Mouse (Mus musculus): ENCODE results near the gene Vrk1. TPM values are rescaled to one million over a fixed set of nuclear protein-coding genes. Genes with fewer than 3 reads are reported as not detected.

Gene Vrk1
- total and polyA plus RNA-seq, 3 experiments: 55.2 to 124 (median 69.1) TPM

DNA sequence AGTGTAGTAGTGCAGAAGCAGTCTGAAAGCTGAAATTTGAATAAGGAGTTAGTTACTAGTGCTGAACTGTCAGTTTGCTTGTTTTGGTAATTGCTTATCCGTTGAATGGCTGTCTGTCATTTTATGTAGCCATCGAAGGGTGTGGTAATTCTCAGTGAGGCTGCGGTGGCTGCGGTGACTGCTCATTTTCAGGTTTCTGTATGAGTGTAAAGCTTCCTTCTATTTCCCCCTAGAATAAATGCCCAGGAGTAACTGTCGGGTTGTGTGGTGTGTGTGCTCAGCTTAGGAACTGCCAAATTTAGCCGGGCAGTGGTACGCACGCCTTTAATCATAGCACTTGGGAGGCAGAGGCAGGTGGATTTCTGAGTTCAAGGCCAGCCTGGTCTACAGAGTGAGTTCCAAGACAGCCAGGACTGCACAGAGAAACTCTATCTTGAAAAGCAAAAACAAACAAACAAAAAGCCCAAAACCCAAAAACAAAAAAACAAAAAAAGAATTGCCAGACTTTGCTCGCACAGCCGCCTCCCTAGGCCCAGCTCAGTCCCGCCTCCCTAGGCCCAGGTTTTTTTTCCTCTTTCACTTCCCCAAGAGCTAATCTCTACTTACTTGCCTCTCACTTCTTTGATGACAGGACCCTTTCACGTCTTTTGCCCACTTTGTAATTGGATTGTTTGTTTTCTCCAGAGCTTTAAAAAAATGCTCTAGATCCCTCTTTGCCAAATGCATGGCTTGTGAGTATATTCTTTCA lies 6.4 kb downstream of the Vrk1 start:
- H3K27me3 ChIP-seq (replicated peaks): no peaks in the 10 kb centered on the region
- dilution Hi-C loops (cut with MboI; ENCODE audit: extremely low pct_ligation_motif_present, extremely low pct_unique_long_range_greater_than_20kb, low sequenced_read_pairs): no loop called here
- no peak overlapping the region for H3K9ac ChIP-seq (ENCODE audit: insufficient read depth, low read depth)
- in situ Hi-C loops (cut with MboI; ENCODE audit: low pct_ligation_motif_present, low pct_unique_long_range_greater_than_20kb, low sequenced_read_pairs): no loop called here
- no peak overlapping the region for H3K4me3 ChIP-seq (replicated peaks in 1 of 3; ENCODE audit: low read depth in 2 of 3, low read length in 2 of 3, poor library complexity in 1 of 3)
- peaks cover 20% of the 10 kb centered on the region for H3K79me2 ChIP-seq (replicated peaks; ENCODE audit: control insufficient read depth, extremely low read depth, insufficient read depth, poor library complexity, severe bottlenecking)
- no peak for TF ChIP-seq CTCF (conservative IDR thresholded peaks at IDR 0.05 in 1 of 2, IDR thresholded peaks at IDR 0.05 in 1 of 2; ENCODE audit: low read depth in 2 of 2, low read length in 2 of 2)
- TF ChIP-seq ZC3H11A (IDR thresholded peaks at IDR 0.05; ENCODE audit: low read depth, low read length): no peak
- peak; percentile 94 for TF ChIP-seq EP300 (IDR thresholded peaks at IDR 0.05; ENCODE audit: low read length)
- peak; percentile 49; the same call in 1 of the 2 replicates for TF ChIP-seq MYC (IDR thresholded peaks at IDR 0.05; ENCODE audit: low read depth, low read length)
- TF ChIP-seq ZKSCAN1 (IDR thresholded peaks at IDR 0.05; ENCODE audit: borderline replicate concordance, low read depth, low read length): no peak
- TF ChIP-seq MAZ (IDR thresholded peaks at IDR 0.05; ENCODE audit: low read depth, low read length): peak; percentile 56; the same call in 1 of the 2 replicates
- no peak for TF ChIP-seq RAD21 (IDR thresholded peaks at IDR 0.05; ENCODE audit: low read depth, low read length)
- TF ChIP-seq ELF1 (IDR thresholded peaks at IDR 0.05; ENCODE audit: low read depth, low read length): peak; percentile 24; the same call in 1 of the 2 replicates
- TF ChIP-seq GABPA (IDR thresholded peaks at IDR 0.05; ENCODE audit: insufficient replicate concordance, low read depth, low read length): no peak
- no peak; the same call in 1 of the 2 replicates for TF ChIP-seq CHD2 (IDR thresholded peaks at IDR 0.05; ENCODE audit: low read length)
- peak; percentile 65 for TF ChIP-seq MXI1 (IDR thresholded peaks at IDR 0.05; ENCODE audit: low read depth, low read length)
- TF ChIP-seq IRF4 (IDR thresholded peaks at IDR 0.05; ENCODE audit: low read depth, low read length): peak; percentile 96
- peak; percentile 34; the same call in 1 of the 2 replicates for TF ChIP-seq MAX (IDR thresholded peaks at IDR 0.05; ENCODE audit: low read length)
- no peak for TF ChIP-seq CHD1 (IDR thresholded peaks at IDR 0.05; ENCODE audit: low read depth, low read length)
- TF ChIP-seq NELFE (IDR thresholded peaks at IDR 0.05; ENCODE audit: low read depth, low read length): no peak
- peak; percentile 14; the same call in 1 of the 2 replicates for TF ChIP-seq POLR2A (IDR thresholded peaks at IDR 0.05; ENCODE audit: low read depth, low read length)
- no peak for TF ChIP-seq USF1 (IDR thresholded peaks at IDR 0.05; ENCODE audit: low read depth, low read length)
- TF ChIP-seq KAT2A (IDR thresholded peaks at IDR 0.05; ENCODE audit: insufficient replicate concordance, low read length): no peak
- TF ChIP-seq MEF2A (IDR thresholded peaks at IDR 0.05; ENCODE audit: borderline replicate concordance, low read depth, low read length): peak; percentile 96
- TF ChIP-seq ZNF384 (IDR thresholded peaks at IDR 0.05; ENCODE audit: low read depth, low read length): peak; percentile 90
- peak; percentile 85 for TF ChIP-seq BHLHE40 (IDR thresholded peaks at IDR 0.05; ENCODE audit: low read depth, low read length)
- peak; percentile 83 for TF ChIP-seq MAFK (IDR thresholded peaks at IDR 0.05; ENCODE audit: insufficient replicate concordance, low read length)
- TF ChIP-seq RCOR1 (conservative IDR thresholded peaks at IDR 0.05; ENCODE audit: low read depth, low read length): 0 out of 2 replicates have a peak, but pooled peaks have one; percentile 47
- no peak for TF ChIP-seq PAX5 (IDR thresholded peaks at IDR 0.05; ENCODE audit: low read length)
- no peak; the same call in 1 of the 2 replicates for TF ChIP-seq SMC3 (IDR thresholded peaks at IDR 0.05; ENCODE audit: low read depth, low read length)
- TF ChIP-seq JUND (conservative IDR thresholded peaks at IDR 0.05; ENCODE audit: low read depth, low read length): peak; percentile 88
- no peak for TF ChIP-seq E2F4 (IDR thresholded peaks at IDR 0.05; ENCODE audit: insufficient replicate concordance, low read depth, low read length)
- peak; percentile 78 for TF ChIP-seq ETS1 (conservative IDR thresholded peaks at IDR 0.05; ENCODE audit: low read depth, low read length)
- TF ChIP-seq JUN (IDR thresholded peaks at IDR 0.05; ENCODE audit: insufficient read depth, low read depth, low read length): peak; percentile 84; the same call in 1 of the 2 replicates
- peak; percentile 58 for TF ChIP-seq TCF12 (IDR thresholded peaks at IDR 0.05; ENCODE audit: low read depth, low read length)
- no peak for TF ChIP-seq TBP (conservative IDR thresholded peaks at IDR 0.05; ENCODE audit: low read depth, low read length)
- peak; percentile 83 for TF ChIP-seq SIN3A (IDR thresholded peaks at IDR 0.05; ENCODE audit: low read length)
- peak; percentile 43 for TF ChIP-seq HCFC1 (IDR thresholded peaks at IDR 0.05; ENCODE audit: low read depth, low read length)
- TF ChIP-seq USF2 (conservative IDR thresholded peaks at IDR 0.05; ENCODE audit: low read depth, low read length): no peak
- TF ChIP-seq POLR2AphosphoS2 (IDR thresholded peaks at IDR 0.05; ENCODE audit: low read depth, low read length): no peak
- TF ChIP-seq UBTF (IDR thresholded peaks at IDR 0.05; ENCODE audit: low read depth, low read length): 0 out of 2 replicates have a peak, but pooled peaks have one; percentile 37
- no peak for TF ChIP-seq NRF1 (IDR thresholded peaks at IDR 0.05; ENCODE audit: low read depth, low read length)
- peak; percentile 93 for DNase-seq (ENCODE audit: extremely low read depth)
- peaks cover 7 to 50% of the 10 kb centered on the region in 2 experiments for H3K36me3 ChIP-seq (replicated peaks in 1 of 2; ENCODE audit: control insufficient read depth in 1 of 2, insufficient read depth in 1 of 2, low read length in 1 of 2)
- peaks cover 14 to 61% of the 10 kb centered on the region in 2 experiments for H3K4me1 ChIP-seq (ENCODE audit: control insufficient read depth in 1 of 2, insufficient read depth in 2 of 2)
- H3K4me2 ChIP-seq (ENCODE audit: insufficient read depth, low read depth, poor library complexity, severe bottlenecking): peak overlapping the region; percentile 77
- peaks cover 2% of the 10 kb centered on the region for H3K9me3 ChIP-seq (replicated peaks; ENCODE audit: low read length)
- H3K27ac ChIP-seq (ENCODE audit: insufficient read depth, low read depth): peak overlapping the region; percentile 57

All from CH12.LX (cell line).